Mouse (Mus musculus): ENCODE data around the gene Cd28. TPM values are rescaled to one million over a fixed set of nuclear protein-coding genes. Genes with fewer than 3 reads are reported as not detected.

Cd28 gene
- polyA plus RNA-seq, 1 experiment from 2014 or later, result 0.05 TPM

GRCm38 (mm10) chr1:60776906-60777305, 60.3 kb downstream of the Cd28 start:
- H3K27me3 ChIP-seq (ENCODE audit: insufficient read depth, low read length), result no peaks in the 10 kb centered on the region
- 64% methylated on average over 3 of the region's 3 CpGs for WGBS (ENCODE audit: insufficient replicate concordance)
- no peaks in the 10 kb centered on the region for H3K36me3 ChIP-seq (replicated peaks; ENCODE audit: insufficient read depth, low read length)
- ATAC-seq, result no peak
- no peaks in the 10 kb centered on the region for H3K9me3 ChIP-seq (ENCODE audit: low read length)
- H3K27ac ChIP-seq (ENCODE audit: low read depth), result no peak overlapping the region
- TF ChIP-seq EP300 (IDR thresholded peaks at IDR 0.05; ENCODE audit: low read depth), result no peak
- TF ChIP-seq CTCF (IDR thresholded peaks at IDR 0.05; ENCODE audit: low read depth), result no peak
- H3K9ac ChIP-seq (replicated peaks), result no peak overlapping the region
- H3K4me2 ChIP-seq (ENCODE audit: low read depth, low read length), result no peak overlapping the region
- H3K4me1 ChIP-seq (ENCODE audit: insufficient read depth), result no peaks in the 10 kb centered on the region
- DNase-seq, result no peak
- H3K4me3 ChIP-seq (ENCODE audit: low read depth, low read length), result no peak overlapping the region

- DNase-seq (no peak), ATAC-seq (no peak)
- no peaks in the 10 kb centered on the region for H3K4me1 ChIP-seq (ENCODE audit: insufficient read depth)
- TF ChIP-seq CTCF (IDR thresholded peaks at IDR 0.05; ENCODE audit: low read depth) (no peak), EP300 (IDR thresholded peaks at IDR 0.05; ENCODE audit: low read depth) (no peak)
- no peak overlapping the region for H3K4me3 ChIP-seq (ENCODE audit: low read depth, low read length)
- H3K9me3 ChIP-seq (ENCODE audit: low read length), result no peaks in the 10 kb centered on the region
- H3K9ac ChIP-seq (replicated peaks), result no peak overlapping the region
- H3K27ac ChIP-seq (ENCODE audit: low read depth), result no peak overlapping the region
- no peaks in the 10 kb centered on the region for H3K36me3 ChIP-seq (replicated peaks; ENCODE audit: insufficient read depth, low read length)
- H3K27me3 ChIP-seq (ENCODE audit: insufficient read depth, low read length), result no peaks in the 10 kb centered on the region
- H3K4me2 ChIP-seq (ENCODE audit: low read depth, low read length), result no peak overlapping the region
- WGBS (ENCODE audit: insufficient replicate concordance), result 66% methylated on average over 8 of the region's 8 CpGs
Observed at GRCm38 (mm10) chr1:60778465-60779115, 62.0 kb downstream of the Cd28 start.

- no peak for DNase-seq
- Histone ChIP-seq H3K9me3 (ENCODE audit: low read length) (no peaks in the 10 kb centered on the region), H3K4me2 (ENCODE audit: low read depth, low read length) (no peak overlapping the region), H3K27ac (ENCODE audit: low read depth) (no peak overlapping the region), H3K9ac (replicated peaks) (no peak overlapping the region), H3K4me3 (ENCODE audit: low read depth, low read length) (no peak overlapping the region), H3K4me1 (ENCODE audit: insufficient read depth) (no peaks in the 10 kb centered on the region), H3K27me3 (ENCODE audit: insufficient read depth, low read length) (no peaks in the 10 kb centered on the region), H3K36me3 (replicated peaks; ENCODE audit: insufficient read depth, low read length) (no peaks in the 10 kb centered on the region)
- 65% methylated on average over 2 of the region's 2 CpGs for WGBS (ENCODE audit: insufficient replicate concordance)
- ATAC-seq, result no peak
- TF ChIP-seq CTCF (IDR thresholded peaks at IDR 0.05; ENCODE audit: low read depth) (no peak), EP300 (IDR thresholded peaks at IDR 0.05; ENCODE audit: low read depth) (no peak)
Observed at GRCm38 (mm10) chr1:60779176-60779575, 62.6 kb downstream of the Cd28 start.

GRCm38 (mm10) chr1:60781666-60782065, 65.1 kb downstream of the Cd28 start:
- Histone ChIP-seq H3K9me3 (ENCODE audit: low read length) (no peaks in the 10 kb centered on the region), H3K4me2 (ENCODE audit: low read depth, low read length) (no peak overlapping the region), H3K27me3 (ENCODE audit: insufficient read depth, low read length) (no peaks in the 10 kb centered on the region), H3K9ac (replicated peaks) (no peak overlapping the region), H3K4me3 (ENCODE audit: low read depth, low read length) (no peak overlapping the region), H3K36me3 (replicated peaks; ENCODE audit: insufficient read depth, low read length) (no peaks in the 10 kb centered on the region), H3K27ac (ENCODE audit: low read depth) (no peak overlapping the region), H3K4me1 (ENCODE audit: insufficient read depth) (no peaks in the 10 kb centered on the region)
- ATAC-seq (no peak), DNase-seq (no peak)
- no peak for TF ChIP-seq CTCF (IDR thresholded peaks at IDR 0.05; ENCODE audit: low read depth)
- no peak for TF ChIP-seq EP300 (IDR thresholded peaks at IDR 0.05; ENCODE audit: low read depth)
- WGBS (ENCODE audit: insufficient replicate concordance), result 61% methylated on average over 4 of the region's 4 CpGs

GRCm38 (mm10) chr1:60793717-60794116, 77.1 kb downstream of the Cd28 start:
- DNase-seq (no peak), ATAC-seq (no peak)
- no peaks in the 10 kb centered on the region for H3K9me3 ChIP-seq (ENCODE audit: low read length)
- H3K27me3 ChIP-seq (ENCODE audit: insufficient read depth, low read length), result no peaks in the 10 kb centered on the region
- TF ChIP-seq EP300 (IDR thresholded peaks at IDR 0.05; ENCODE audit: low read depth) (no peak), CTCF (IDR thresholded peaks at IDR 0.05; ENCODE audit: low read depth) (no peak)
- no peak overlapping the region for H3K4me3 ChIP-seq (ENCODE audit: low read depth, low read length)
- no peak overlapping the region for H3K27ac ChIP-seq (ENCODE audit: low read depth)
- no peaks in the 10 kb centered on the region for H3K36me3 ChIP-seq (replicated peaks; ENCODE audit: insufficient read depth, low read length)
- H3K9ac ChIP-seq (replicated peaks), result no peak overlapping the region
- no peak overlapping the region for H3K4me2 ChIP-seq (ENCODE audit: low read depth, low read length)
- no peaks in the 10 kb centered on the region for H3K4me1 ChIP-seq (ENCODE audit: insufficient read depth)

GRCm38 (mm10) chr1:60795677-60796205, 79.1 kb downstream of the Cd28 start:
- Histone ChIP-seq H3K4me3 (ENCODE audit: low read depth, low read length) (no peak overlapping the region), H3K9me3 (ENCODE audit: low read length) (no peaks in the 10 kb centered on the region), H3K9ac (replicated peaks) (no peak overlapping the region), H3K4me2 (ENCODE audit: low read depth, low read length) (no peak overlapping the region), H3K36me3 (replicated peaks; ENCODE audit: insufficient read depth, low read length) (no peaks in the 10 kb centered on the region), H3K27ac (ENCODE audit: low read depth) (no peak overlapping the region), H3K4me1 (ENCODE audit: insufficient read depth) (no peaks in the 10 kb centered on the region), H3K27me3 (ENCODE audit: insufficient read depth, low read length) (no peaks in the 10 kb centered on the region)
- DNase-seq (no peak), ATAC-seq (no peak)
- 75% methylated on average over 3 of the region's 3 CpGs for WGBS (ENCODE audit: insufficient replicate concordance)
- TF ChIP-seq CTCF (IDR thresholded peaks at IDR 0.05; ENCODE audit: low read depth) (no peak), EP300 (IDR thresholded peaks at IDR 0.05; ENCODE audit: low read depth) (no peak)

Data from liver, postnatal 0 days (tissue).